Comparison of ENCODE assay signal across 11 mouse cellular contexts in genomic region chr9:46082381-46082821, GRCm38 (mm10).
DNase-seq lines count a peak whose midpoint lies in the region; ATAC-seq and TF ChIP-seq lines count a peak whose summit lies in the region.
"Had no signal": no experiment of that assay in that cellular context is flagged by ENCODE, and none has a peak within 500 bp of the region (broad histone marks: within the 10 kb centered on the region; RNA-seq: fewer than 3 reads in every experiment).

No protein-coding gene starts in this region.

- H3K9ac ChIP-seq in hindbrain, postnatal 0 days (replicated peaks; ENCODE audit: low read length) = no peak overlapping the region
- no peak overlapping the region for H3K9ac ChIP-seq in hindbrain, embryonic 12.5 days
- H3K9ac ChIP-seq: liver, embryonic 15.5 days had no signal

- H3K9me3 ChIP-seq in hindbrain, postnatal 0 days (ENCODE audit: low read length) = no peaks in the 10 kb centered on the region
- no peaks in the 10 kb centered on the region for H3K9me3 ChIP-seq in hindbrain, embryonic 12.5 days (replicated peaks)
- H3K9me3 ChIP-seq: liver, embryonic 15.5 days had no signal

- ATAC-seq in hindbrain, postnatal 0 days = no peak
- no peak for ATAC-seq in hindbrain, embryonic 12.5 days (ENCODE audit: low FRiP score)

- H3K27me3 ChIP-seq in hindbrain, postnatal 0 days (ENCODE audit: insufficient read depth, low read length) = no peaks in the 10 kb centered on the region
- no peaks in the 10 kb centered on the region for H3K27me3 ChIP-seq in hindbrain, embryonic 12.5 days
- H3K27me3 ChIP-seq: liver, embryonic 15.5 days had no signal

- no peak overlapping the region for H3K4me3 ChIP-seq in hindbrain, postnatal 0 days (ENCODE audit: low read length)
- H3K4me3 ChIP-seq in hindbrain, embryonic 12.5 days = no peak overlapping the region
- H3K4me3 ChIP-seq: liver, embryonic 15.5 days had no signal

- peaks cover 11% of the 10 kb centered on the region; the same call in 1 of the 2 replicates for H3K4me1 ChIP-seq in hindbrain, postnatal 0 days (ENCODE audit: insufficient read depth, low read length)
- peaks cover 18% of the 10 kb centered on the region for H3K4me1 ChIP-seq in hindbrain, embryonic 12.5 days
- H3K4me1 ChIP-seq: liver, embryonic 15.5 days had no signal

- WGBS in hindbrain, postnatal 0 days = 39% methylated on average over 6 of the region's 6 CpGs
- WGBS in hindbrain, embryonic 12.5 days = 75% methylated on average over 6 of the region's 6 CpGs

- no peak overlapping the region for H3K4me2 ChIP-seq in hindbrain, postnatal 0 days (ENCODE audit: low read depth, low read length)
- no peak overlapping the region for H3K4me2 ChIP-seq in hindbrain, embryonic 12.5 days (replicated peaks)
- H3K4me2 ChIP-seq: liver, embryonic 15.5 days had no signal

- H3K27ac ChIP-seq in hindbrain, postnatal 0 days = no peak overlapping the region
- H3K27ac ChIP-seq in hindbrain, embryonic 12.5 days = no peak overlapping the region
- H3K27ac ChIP-seq: liver, embryonic 15.5 days had no signal

- no peak for TF ChIP-seq POLR2A in brain, embryonic 14.5 days (IDR thresholded peaks at IDR 0.05; ENCODE audit: borderline replicate concordance, extremely low read depth, insufficient read depth, insufficient read length, poor library complexity, severe bottlenecking)

- H3K36me3 ChIP-seq in hindbrain, postnatal 0 days (ENCODE audit: insufficient read depth, low read length) = no peaks in the 10 kb centered on the region
- H3K36me3 ChIP-seq in hindbrain, embryonic 12.5 days = no peaks in the 10 kb centered on the region
- H3K36me3 ChIP-seq: liver, embryonic 15.5 days had no signal

- TF ChIP-seq CTCF in hindbrain, postnatal 0 days (IDR thresholded peaks at IDR 0.05; ENCODE audit: low read depth) = no peak
- TF ChIP-seq CTCF in brain, embryonic 14.5 days (IDR thresholded peaks at IDR 0.05; ENCODE audit: borderline replicate concordance, extremely low read depth, insufficient read depth, insufficient read length) = no peak

- peak; percentile 30 for DNase-seq in cerebellum, adult 11 months
- no peak for DNase-seq in cerebellum, adult 11-12 months
- DNase-seq in hindbrain, postnatal 0 days (ENCODE audit: low spot score) = peak; percentile 23
- peak; percentile 20 for DNase-seq in brain, embryonic 14.5 days (ENCODE audit: low read depth)
- peak; percentile 32 to 91 for DNase-seq in left cerebral cortex, postnatal 25 days (ENCODE audit: low spot score in 2 of 2)
- no peak for DNase-seq in retina, postnatal 1 day
- no peak for DNase-seq in embryo, embryonic 10.5 days (ENCODE audit: low spot score)
- DNase-seq: kidney, adult 2 months; thymus, postnatal 25 days had no signal

- intact Hi-C loops in left cerebral cortex, postnatal 25 days (cut with DNase I) = loop anchor here (2.0 to 5.0 kb wide), 2 partner anchors 40 to 50 kb away; no protein-coding TSS in a partner anchor

Comparison
In these comparisons a context has a peak if more than half of its experiments do, and no peak if none do; other contexts are left out.
1. DNase-seq: peak in cerebellum, adult 11 months (single experiment), hindbrain, postnatal 0 days (single experiment), brain, embryonic 14.5 days (single experiment) and left cerebral cortex, postnatal 25 days (2 of 2); none in cerebellum, adult 11-12 months (single experiment), retina, postnatal 1 day (single experiment) and embryo, embryonic 10.5 days (single experiment).